Mouse (Mus musculus): ENCODE measurements around the gene Tssk2. TPM values are rescaled to one million over a fixed set of nuclear protein-coding genes. Genes with fewer than 3 reads are reported as not detected.

Gene Tssk2
- polyA plus RNA-seq, 1 experiment from 2014 or later, result not detected

- Histone ChIP-seq H3K4me1 (replicated peaks; ENCODE audit: control insufficient read depth, insufficient read depth, low read length) (no peaks in the 10 kb centered on the region), H3K36me3 (ENCODE audit: control insufficient read depth, insufficient read depth, low read length) (no peaks in the 10 kb centered on the region; the same call in 1 of the 2 replicates), H3K9ac (ENCODE audit: low read depth, low read length) (no peak overlapping the region), H3K9me3 (ENCODE audit: control insufficient read depth, low read length) (no peaks in the 10 kb centered on the region), H3K4me2 (replicated peaks; ENCODE audit: low read depth, low read length) (no peak overlapping the region), H3K27me3 (ENCODE audit: control insufficient read depth, insufficient read depth, low read length) (no peaks in the 10 kb centered on the region), H3K27ac (ENCODE audit: low read depth, low read length) (no peak overlapping the region), H3K4me3 (ENCODE audit: low read depth, low read length) (no peak overlapping the region)
- ATAC-seq (ENCODE audit: low FRiP score), result no peak
- WGBS, result 81% methylated on average over 6 of the region's 6 CpGs
- DNase-seq (ENCODE audit: low spot score), result no peak
Measured at GRCm38 (mm10) chr16:17865770-17866169, 32.7 kb upstream of the Tssk2 start.

GRCm38 (mm10) chr16:17871248-17871647, 27.2 kb upstream of the Tssk2 start:
- Histone ChIP-seq H3K36me3 (ENCODE audit: control insufficient read depth, insufficient read depth, low read length) (peaks cover 2% of the 10 kb centered on the region), H3K4me3 (ENCODE audit: low read depth, low read length) (no peak overlapping the region), H3K27me3 (ENCODE audit: control insufficient read depth, insufficient read depth, low read length) (no peaks in the 10 kb centered on the region), H3K27ac (ENCODE audit: low read depth, low read length) (no peak overlapping the region), H3K9me3 (ENCODE audit: control insufficient read depth, low read length) (no peaks in the 10 kb centered on the region), H3K4me1 (replicated peaks; ENCODE audit: control insufficient read depth, insufficient read depth, low read length) (no peaks in the 10 kb centered on the region), H3K9ac (ENCODE audit: low read depth, low read length) (no peak overlapping the region), H3K4me2 (replicated peaks; ENCODE audit: low read depth, low read length) (no peak overlapping the region)
- DNase-seq (ENCODE audit: low spot score), result no peak
- WGBS, result 93% methylated on average over 5 of the region's 5 CpGs
- ATAC-seq (ENCODE audit: low FRiP score), result no peak

GRCm38 (mm10) chr16:17872995-17873394, 25.4 kb upstream of the Tssk2 start:
- DNase-seq (ENCODE audit: low spot score), result no peak

GRCm38 (mm10) chr16:17875174-17875573, 23.3 kb upstream of the Tssk2 start:
- ATAC-seq (ENCODE audit: low FRiP score) (no peak), DNase-seq (ENCODE audit: low spot score) (no peak)
- Histone ChIP-seq H3K36me3 (ENCODE audit: control insufficient read depth, insufficient read depth, low read length) (peaks cover 6% of the 10 kb centered on the region), H3K9me3 (ENCODE audit: control insufficient read depth, low read length) (no peaks in the 10 kb centered on the region), H3K4me1 (replicated peaks; ENCODE audit: control insufficient read depth, insufficient read depth, low read length) (no peaks in the 10 kb centered on the region), H3K9ac (ENCODE audit: low read depth, low read length) (no peak overlapping the region), H3K27me3 (ENCODE audit: control insufficient read depth, insufficient read depth, low read length) (no peaks in the 10 kb centered on the region), H3K4me3 (ENCODE audit: low read depth, low read length) (no peak overlapping the region), H3K4me2 (replicated peaks; ENCODE audit: low read depth, low read length) (no peak overlapping the region), H3K27ac (ENCODE audit: low read depth, low read length) (no peak overlapping the region)
- WGBS, result 92% methylated on average over 4 of the region's 4 CpGs

More at GRCm38 (mm10) chr16:17872995-17873394, 25.4 kb upstream of the Tssk2 start:
- Histone ChIP-seq H3K4me3 (ENCODE audit: low read depth, low read length) (no peak overlapping the region), H3K36me3 (ENCODE audit: control insufficient read depth, insufficient read depth, low read length) (peaks cover 6% of the 10 kb centered on the region), H3K4me1 (replicated peaks; ENCODE audit: control insufficient read depth, insufficient read depth, low read length) (no peaks in the 10 kb centered on the region), H3K27ac (ENCODE audit: low read depth, low read length) (no peak overlapping the region), H3K27me3 (ENCODE audit: control insufficient read depth, insufficient read depth, low read length) (no peaks in the 10 kb centered on the region), H3K4me2 (replicated peaks; ENCODE audit: low read depth, low read length) (no peak overlapping the region), H3K9ac (ENCODE audit: low read depth, low read length) (no peak overlapping the region), H3K9me3 (ENCODE audit: control insufficient read depth, low read length) (no peaks in the 10 kb centered on the region)
- no peak for ATAC-seq (ENCODE audit: low FRiP score)
- 68% methylated on average over 4 of the region's 4 CpGs for WGBS

- no peak overlapping the region for H3K27ac ChIP-seq (ENCODE audit: low read depth, low read length)
- H3K4me3 ChIP-seq (ENCODE audit: low read depth, low read length), result no peak overlapping the region
- no peaks in the 10 kb centered on the region for H3K4me1 ChIP-seq (replicated peaks; ENCODE audit: control insufficient read depth, insufficient read depth, low read length)
- no peaks in the 10 kb centered on the region for H3K9me3 ChIP-seq (ENCODE audit: control insufficient read depth, low read length)
- H3K27me3 ChIP-seq (ENCODE audit: control insufficient read depth, insufficient read depth, low read length), result no peaks in the 10 kb centered on the region
- DNase-seq (ENCODE audit: low spot score), result no peak
- H3K4me2 ChIP-seq (replicated peaks; ENCODE audit: low read depth, low read length), result no peak overlapping the region
- peaks cover 6% of the 10 kb centered on the region for H3K36me3 ChIP-seq (ENCODE audit: control insufficient read depth, insufficient read depth, low read length)
- no peak for ATAC-seq (ENCODE audit: low FRiP score)
- 93% methylated on average over 1 of the region's 1 CpGs for WGBS
- no peak overlapping the region for H3K9ac ChIP-seq (ENCODE audit: low read depth, low read length)
Measured at GRCm38 (mm10) chr16:17876096-17876495, 22.3 kb upstream of the Tssk2 start.

- Histone ChIP-seq H3K27ac (ENCODE audit: low read depth, low read length) (no peak overlapping the region), H3K9me3 (ENCODE audit: control insufficient read depth, low read length) (no peaks in the 10 kb centered on the region), H3K36me3 (ENCODE audit: control insufficient read depth, insufficient read depth, low read length) (0 out of 2 replicates have a peak, but pooled peaks cover 4% of the 10 kb centered on the region), H3K4me3 (ENCODE audit: low read depth, low read length) (no peak overlapping the region), H3K27me3 (ENCODE audit: control insufficient read depth, insufficient read depth, low read length) (no peaks in the 10 kb centered on the region), H3K4me2 (replicated peaks; ENCODE audit: low read depth, low read length) (no peak overlapping the region), H3K4me1 (replicated peaks; ENCODE audit: control insufficient read depth, insufficient read depth, low read length) (no peaks in the 10 kb centered on the region), H3K9ac (ENCODE audit: low read depth, low read length) (no peak overlapping the region)
- WGBS, result 94% methylated on average over 4 of the region's 4 CpGs
- no peak for DNase-seq (ENCODE audit: low spot score)
- ATAC-seq (ENCODE audit: low FRiP score), result no peak
Measured at GRCm38 (mm10) chr16:17879571-17879970, 18.9 kb upstream of the Tssk2 start.

- 0 out of 2 replicates have a peak, but pooled peaks cover 2% of the 10 kb centered on the region for H3K36me3 ChIP-seq (ENCODE audit: control insufficient read depth, insufficient read depth, low read length)
- no peak for ATAC-seq (ENCODE audit: low FRiP score)
Measured at GRCm38 (mm10) chr16:17882196-17882595, 16.2 kb upstream of the Tssk2 start.

GRCm38 (mm10) chr16:17884116-17884515, 14.3 kb upstream of the Tssk2 start:
- no peaks in the 10 kb centered on the region for H3K4me1 ChIP-seq (replicated peaks; ENCODE audit: control insufficient read depth, insufficient read depth, low read length)
- H3K9ac ChIP-seq (ENCODE audit: low read depth, low read length), result no peak overlapping the region
- H3K9me3 ChIP-seq (ENCODE audit: control insufficient read depth, low read length), result no peaks in the 10 kb centered on the region
- H3K36me3 ChIP-seq (ENCODE audit: control insufficient read depth, insufficient read depth, low read length), result no peaks in the 10 kb centered on the region
- ATAC-seq (ENCODE audit: low FRiP score), result no peak
- 86% methylated on average over 6 of the region's 6 CpGs for WGBS
- H3K4me3 ChIP-seq (ENCODE audit: low read depth, low read length), result no peak overlapping the region
- H3K4me2 ChIP-seq (replicated peaks; ENCODE audit: low read depth, low read length), result no peak overlapping the region
- H3K27me3 ChIP-seq (ENCODE audit: control insufficient read depth, insufficient read depth, low read length), result no peaks in the 10 kb centered on the region
- DNase-seq (ENCODE audit: low spot score), result no peak
- no peak overlapping the region for H3K27ac ChIP-seq (ENCODE audit: low read depth, low read length)

More at GRCm38 (mm10) chr16:17882196-17882595, 16.2 kb upstream of the Tssk2 start:
- H3K4me1 ChIP-seq (replicated peaks; ENCODE audit: control insufficient read depth, insufficient read depth, low read length), result no peaks in the 10 kb centered on the region
- no peaks in the 10 kb centered on the region for H3K27me3 ChIP-seq (ENCODE audit: control insufficient read depth, insufficient read depth, low read length)
- no peak overlapping the region for H3K9ac ChIP-seq (ENCODE audit: low read depth, low read length)
- H3K27ac ChIP-seq (ENCODE audit: low read depth, low read length), result no peak overlapping the region
- no peak for DNase-seq (ENCODE audit: low spot score)
- no peak overlapping the region for H3K4me2 ChIP-seq (replicated peaks; ENCODE audit: low read depth, low read length)
- no peak overlapping the region for H3K4me3 ChIP-seq (ENCODE audit: low read depth, low read length)
- no peaks in the 10 kb centered on the region for H3K9me3 ChIP-seq (ENCODE audit: control insufficient read depth, low read length)

GRCm38 (mm10) chr16:17889689-17890341, 8.6 kb upstream of the Tssk2 start:
- H3K9me3 ChIP-seq (ENCODE audit: control insufficient read depth, low read length), result no peaks in the 10 kb centered on the region
- 88% methylated on average over 6 of the region's 6 CpGs for WGBS
- peak overlapping the region; percentile 80 for H3K4me2 ChIP-seq (replicated peaks; ENCODE audit: low read depth, low read length)
- no peaks in the 10 kb centered on the region for H3K27me3 ChIP-seq (ENCODE audit: control insufficient read depth, insufficient read depth, low read length)
- no peak for DNase-seq (ENCODE audit: low spot score)
- ATAC-seq (ENCODE audit: low FRiP score), result no peak
- no peak overlapping the region for H3K27ac ChIP-seq (ENCODE audit: low read depth, low read length)
- no peaks in the 10 kb centered on the region for H3K36me3 ChIP-seq (ENCODE audit: control insufficient read depth, insufficient read depth, low read length)
- peak overlapping the region; percentile 98; the same call in 1 of the 2 replicates for H3K4me3 ChIP-seq (ENCODE audit: low read depth, low read length)
- H3K4me1 ChIP-seq (replicated peaks; ENCODE audit: control insufficient read depth, insufficient read depth, low read length), result peaks cover 14% of the 10 kb centered on the region; the same call in 1 of the 2 replicates
- H3K9ac ChIP-seq (ENCODE audit: low read depth, low read length), result peak overlapping the region; percentile 99; the same call in 1 of the 2 replicates

Measured in hindbrain, embryonic 11.5 days (tissue).